ENCODE assay signal across 9 mouse cellular contexts in genomic region chr7:100866675-100867074, GRCm38 (mm10). TPM values are rescaled to one million over a fixed set of nuclear protein-coding genes. Genes with fewer than 3 reads are reported as not detected.
DNase-seq lines count a peak whose midpoint lies in the region; ATAC-seq and TF ChIP-seq lines count a peak whose summit lies in the region.
"Had no signal": no experiment of that assay in that cellular context is flagged by ENCODE, and none has a peak within 500 bp of the region (broad histone marks: within the 10 kb centered on the region; RNA-seq: fewer than 3 reads in every experiment).

No protein-coding gene starts in this region.

- no peak for ATAC-seq in heart, embryonic 11.5 days (replicated peaks; ENCODE audit: insufficient number of reproducible peaks, low FRiP score, low TSS enrichment)
- peak; percentile 44 for ATAC-seq in erythroid progenitor cell, adult 5-6 weeks (replicated peaks; ENCODE audit: low FRiP score, poor library complexity, severe bottlenecking)

- intact Hi-C loops in heart, adult 2 months (cut with DNase I), result loop anchor here (1.0 to 5.0 kb wide), 2 partner anchors 17 to 179 kb away; no protein-coding TSS in a partner anchor

- no peak for TF ChIP-seq POLR2A in heart, adult 2 months (IDR thresholded peaks at IDR 0.05; ENCODE audit: insufficient read depth, low read depth, low read length)
- no peak for TF ChIP-seq POLR2A in bone marrow, adult 2 months (IDR thresholded peaks at IDR 0.05; ENCODE audit: borderline replicate concordance, control insufficient read depth, low read depth, low read length)

- no peak overlapping the region for H3K27ac ChIP-seq in heart, adult 2 months
- H3K27ac ChIP-seq in heart, embryonic 11.5 days (ENCODE audit: low read depth, low read length), result no peak overlapping the region
- H3K27ac ChIP-seq in bone marrow, adult 2 months (ENCODE audit: control insufficient read depth, insufficient read depth, low read depth, low read length, poor library complexity), result no peak overlapping the region
- H3K27ac ChIP-seq: embryonic facial prominence, embryonic 13.5 days had no signal

- H3K4me3 ChIP-seq in heart, adult 2 months, result no peak overlapping the region
- no peak overlapping the region for H3K4me3 ChIP-seq in heart, embryonic 11.5 days (ENCODE audit: low read depth, low read length)
- H3K4me3 ChIP-seq in bone marrow, adult 2 months (replicated peaks; ENCODE audit: control insufficient read depth, low read depth, low read length), result no peak overlapping the region
- H3K4me3 ChIP-seq: embryonic facial prominence, embryonic 13.5 days had no signal

- H3K79me2 ChIP-seq in heart, adult 2 months (replicated peaks; ENCODE audit: control insufficient read depth, insufficient read depth, low read length), result no peaks in the 10 kb centered on the region

- H3K27me3 ChIP-seq in heart, adult 2 months (ENCODE audit: control insufficient read depth, insufficient read depth, low read length), result no peaks in the 10 kb centered on the region
- H3K27me3 ChIP-seq in heart, embryonic 11.5 days (ENCODE audit: control insufficient read depth, insufficient read depth, low read length), result no peaks in the 10 kb centered on the region
- H3K27me3 ChIP-seq: embryonic facial prominence, embryonic 13.5 days had no signal

- no peak overlapping the region for H3K9ac ChIP-seq in heart, adult 2 months (ENCODE audit: low read depth, low read length)
- no peak overlapping the region for H3K9ac ChIP-seq in heart, embryonic 11.5 days (ENCODE audit: low read depth, low read length)
- H3K9ac ChIP-seq: embryonic facial prominence, embryonic 13.5 days had no signal

- no peaks in the 10 kb centered on the region for H3K36me3 ChIP-seq in heart, adult 2 months (ENCODE audit: control insufficient read depth, insufficient read depth, low read length)
- H3K36me3 ChIP-seq in heart, embryonic 11.5 days (ENCODE audit: control insufficient read depth, insufficient read depth, low read length), result no peaks in the 10 kb centered on the region

- no peaks in the 10 kb centered on the region for H3K9me3 ChIP-seq in heart, embryonic 11.5 days (replicated peaks; ENCODE audit: control insufficient read depth, low read length)
- H3K9me3 ChIP-seq: embryonic facial prominence, embryonic 13.5 days had no signal

- no peak for TF ChIP-seq EP300 in heart, adult 2 months (IDR thresholded peaks at IDR 0.05; ENCODE audit: insufficient read depth, low read depth, low read length)

- peaks cover 2% of the 10 kb centered on the region for H3K4me1 ChIP-seq in heart, adult 2 months (ENCODE audit: control insufficient read depth, insufficient read depth, low read length)
- H3K4me1 ChIP-seq in heart, embryonic 11.5 days (ENCODE audit: control insufficient read depth, insufficient read depth, low read length), result peaks cover 12% of the 10 kb centered on the region
- peaks cover 19% of the 10 kb centered on the region for H3K4me1 ChIP-seq in bone marrow, adult 2 months (ENCODE audit: control insufficient read depth, insufficient read depth, low read length)

- no peak overlapping the region for H3K4me2 ChIP-seq in heart, embryonic 11.5 days
- H3K4me2 ChIP-seq: embryonic facial prominence, embryonic 13.5 days had no signal

- no peak; the same call in 1 of the 2 replicates for TF ChIP-seq CTCF in heart, adult 2 months (IDR thresholded peaks at IDR 0.05)
- TF ChIP-seq CTCF in bone marrow, adult 2 months (IDR thresholded peaks at IDR 0.05; ENCODE audit: control insufficient read depth, insufficient read depth, low read length), result peak; percentile 51

- peak; percentile 71 to 72 for DNase-seq in heart, adult 2 months
- peak; percentile 69 to 77 for DNase-seq in CD8-positive naive resting alpha-beta T cell, adult 2 months (ENCODE audit: low read depth in 2 of 2, low spot score in 2 of 2)
- DNase-seq in layer of hippocampus, postnatal 14 days (ENCODE audit: low spot score in 2 of 2), result peak; percentile 74 to 83
- DNase-seq in naive thymus-derived CD4-positive, alpha-beta T cell, adult 2 months (ENCODE audit: low read depth), result peak; percentile 89
- DNase-seq in thymus, postnatal 0 days (ENCODE audit: low spot score), result peak; percentile 73

- WGBS in heart, adult 2 months, result 2% methylated on average over 3 of the region's 3 CpGs
- WGBS in heart, embryonic 11.5 days (ENCODE audit: insufficient replicate concordance), result 11% methylated on average over 3 of the region's 3 CpGs
- WGBS in bone marrow, adult 2 months, result 0% methylated on average over 3 of the region's 3 CpGs

RNA-seq across cellular contexts. Expression of gene Relt, which starts 3.4 kb away (rescaled TPM):
- 1 to 10 TPM; 4.6 to 5.5 TPM for total RNA-seq in heart, adult 2 months (2021)
- polyA plus RNA-seq in heart, adult 2 months (2012; rRNA removed), result 6.4 and 7.2 TPM in 2 replicates
- 2.3 and 3.0 TPM in 2 replicates for polyA plus RNA-seq in heart, embryonic 11.5 days (2014; fragmentation: Nextera tagmentation; extraction: Ambion mirVana)
- polyA plus RNA-seq in bone marrow, adult 2 months (2011; ENCODE audit: insufficient read depth, insufficient read length, low replicate concordance, missing spikeins), result 22.5 and 46.1 TPM in 2 replicates
- total RNA-seq in erythroid progenitor cell, adult 5-6 weeks (2015; ENCODE audit: low replicate concordance), result 71.7 and 73.8 TPM in 2 replicates
- 37.1 and 40.8 TPM in 2 replicates for total RNA-seq in erythroid progenitor cell, adult 5-6 weeks (2017; ENCODE audit: low replicate concordance)
- 10 to 100 TPM; 10.5 to 14.3 TPM for total RNA-seq in layer of hippocampus, postnatal 14 days (2021)
- polyA plus RNA-seq in thymus, postnatal 0 days (2015; fragmentation: Nextera tagmentation; extraction: Ambion mirVana), result 12.3 and 12.9 TPM in 2 replicates
